Mouse (Mus musculus) left cerebral cortex, postnatal 14 days (tissue): ENCODE results near the gene Hist1h2bm. TPM values are rescaled to one million over a fixed set of nuclear protein-coding genes. Genes with fewer than 3 reads are reported as not detected.
"Not testable (repeated sequence)": the region's sequence is repeated elsewhere in the genome, so short reads cannot be mapped to it uniquely, and the experiment has no call there.

Experiments used
- DNase-seq, 2 experiments: peaks; one replicate each; pipeline ENCODE4 v3.0.0; 2021 to 2022; ENCODE audit warnings: low spot score in 2 of 2, mixed read lengths in 1 of 2
- intact Hi-C: fragments of 180-260 bp; cut with DNase I; formaldehyde crosslinking; loops from one replicate; pipeline ENCODE4 v1.15.1; 2025
- microRNA-seq, 2 experiments: library from miRNA; unstranded; fragments of <30 nt; microRNA quantifications; one replicate each; pipeline ENCODE4 v1.2.0; 2022
- total RNA-seq, 2 experiments: library from RNA; stranded (reverse); gene quantifications; 2 replicates each; pipeline ENCODE4 v1.2.3; 2021

Gene Hist1h2bm
- total RNA-seq, 2 experiments from 2014 or later, result 4.9 to 7.8 TPM

- peak in 1 of 2 experiments; percentile 31 for DNase-seq
- intact Hi-C loops, result not testable (repeated sequence)
These were observed 32.6 kb downstream of the Hist1h2bm start for GRCm38 (mm10) chr13:21754294-21755001.

GRCm38 (mm10) chr13:21755707-21756106, 33.9 kb downstream of the Hist1h2bm start:
- intact Hi-C loops, result no loop called here

More at GRCm38 (mm10) chr13:21755707-21756106, 33.9 kb downstream of the Hist1h2bm start:
- DNase-seq, result no peak

Small RNAs within 50 kb of the gene (microRNA-seq; reads per million reads assigned to microRNA genes)
- gene Gm44357, result 0 reads per million in 2 experiments
- gene Gm44367, result 0 reads per million in 2 experiments
- 0 reads per million in 2 experiments for gene Gm44454

Other genes starting within 250 kb of the Hist1h2bm start
- 1 to 10 TPM; 7.2 to 7.3 TPM for gene Zkscan4, start 243.1 kb upstream of the Hist1h2bm start, total RNA-seq
- not detected for gene Gm10065, start 242.6 kb upstream of the Hist1h2bm start, total RNA-seq
- 10 to 100 TPM; 18.1 to 19.7 TPM for gene AK157302, start 226.8 kb upstream of the Hist1h2bm start, total RNA-seq
- 10 to 100 TPM; 59.6 to 63.4 TPM for gene Gm11273, start 220.6 kb upstream of the Hist1h2bm start, total RNA-seq
- gene Zkscan8, start 190.9 kb upstream of the Hist1h2bm start, total RNA-seq, result 10 to 100 TPM; 12.7 to 13.2 TPM
- not detected for gene Olfr1366, start 179.2 kb upstream of the Hist1h2bm start, total RNA-seq
- not detected for gene Olfr1535, start 162.2 kb upstream of the Hist1h2bm start, total RNA-seq
- gene Olfr1364, start 140.3 kb upstream of the Hist1h2bm start, total RNA-seq, result not detected
- gene Olfr1362, start 108.0 kb upstream of the Hist1h2bm start, total RNA-seq, result not detected
- not detected for gene Olfr11, start 79.5 kb upstream of the Hist1h2bm start, total RNA-seq
- not detected for gene Olfr1361, start 58.7 kb upstream of the Hist1h2bm start, total RNA-seq
- not detected for gene Olfr1360, start 44.6 kb upstream of the Hist1h2bm start, total RNA-seq
- not detected for gene Olfr1359, start 23.9 kb upstream of the Hist1h2bm start, total RNA-seq
- gene Hist1h2bl, start 5.9 kb upstream of the Hist1h2bm start, total RNA-seq, result 10 to 100 TPM; 37.3 to 37.9 TPM
- gene Hist1h2ai, start 5.6 kb upstream of the Hist1h2bm start, total RNA-seq, result 10 to 100 TPM; 17.2 to 25.6 TPM
- 10 to 100 TPM; 46.6 to 56.8 TPM for gene Hist1h3h, start 4.4 kb upstream of the Hist1h2bm start, total RNA-seq
- gene Hist1h4j, start 13.0 kb downstream of the Hist1h2bm start, total RNA-seq, result 10 to 100 TPM; 15.4 to 16.2 TPM
- 100 to 1,000 TPM; 311 to 320 TPM for gene Hist1h4k, start 28.5 kb downstream of the Hist1h2bm start, total RNA-seq
- 10 to 100 TPM; 13.2 to 15.7 TPM for gene Hist1h2ak, start 31.8 kb downstream of the Hist1h2bm start, total RNA-seq
- 10 to 100 TPM in 1 of 2 experiments, 1 to 10 TPM in 1; 9.6 to 16.1 TPM for gene Hist1h2bn, start 32.1 kb downstream of the Hist1h2bm start, total RNA-seq
- 10 to 100 TPM in 1 of 2 experiments, 1 to 10 TPM in 1; 7.6 to 10.5 TPM for gene Hist1h1b, start 58.6 kb downstream of the Hist1h2bm start, total RNA-seq
- gene Hist1h3i, start 61.3 kb downstream of the Hist1h2bm start, total RNA-seq, result 10 to 100 TPM; 51.4 to 75.0 TPM
- gene Hist1h2an, start 65.2 kb downstream of the Hist1h2bm start, total RNA-seq, result 1 to 10 TPM; 2.5 to 6.9 TPM
- 10 to 100 TPM in 1 of 2 experiments, 1 to 10 TPM in 1; 6.7 to 11.2 TPM for gene Hist1h2bp, start 65.4 kb downstream of the Hist1h2bm start, total RNA-seq
- 10 to 100 TPM; 43.6 to 56.5 TPM for gene Hist1h2bq, start 88.2 kb downstream of the Hist1h2bm start, total RNA-seq
- not detected for gene Hist1h2ao, start 88.4 kb downstream of the Hist1h2bm start, total RNA-seq
- gene Hist1h4m, start 89.7 kb downstream of the Hist1h2bm start, total RNA-seq, result 100 to 1,000 TPM; 213 to 226 TPM
- 10 to 100 TPM; 20.9 to 25.8 TPM for gene Hist1h4n, start 110.2 kb downstream of the Hist1h2bm start, total RNA-seq
- 10 to 100 TPM; 46.9 to 49.5 TPM for gene Hist1h2ap, start 111.5 kb downstream of the Hist1h2bm start, total RNA-seq
- 10 to 100 TPM; 44.5 to 56.8 TPM for gene Hist1h2br, start 111.7 kb downstream of the Hist1h2bm start, total RNA-seq
- gene Zfp184, start 223.1 kb downstream of the Hist1h2bm start, total RNA-seq, result 1 to 10 TPM; 2.8 to 4.0 TPM